Mouse (Mus musculus) heart, embryonic 11.5 days (tissue): ENCODE data around the gene Mlf2. TPM values are rescaled to one million over a fixed set of nuclear protein-coding genes. Genes with fewer than 3 reads are reported as not detected.

Experiments used
- ATAC-seq: fragments of 200-750 bp; cut with Nextera tagmentation; replicated peaks from 2 replicates; pipeline ENCODE4 v1.8.0; 2017; ENCODE audit warnings: moderate library complexity; ENCODE audit not compliant: insufficient number of reproducible peaks, low FRiP score, low TSS enrichment
- H3K27ac ChIP-seq: fragments of 300-500 bp; sonication (generic); 2 replicates; pipeline ENCODE4 v1.5.1; 2014; ENCODE audit warnings: mild to moderate bottlenecking, low read depth, low read length
- H3K27me3 ChIP-seq: fragments of 300-500 bp; sonication (generic); 2 replicates; pipeline ENCODE4 v1.6.1; 2014; ENCODE audit warnings: mild to moderate bottlenecking, low read length, mixed read lengths; ENCODE audit not compliant: control insufficient read depth, insufficient read depth
- H3K36me3 ChIP-seq: fragments of 300-500 bp; sonication (generic); 2 replicates; pipeline ENCODE4 v1.6.1; 2014; ENCODE audit warnings: mild to moderate bottlenecking, low read length, moderate library complexity, mixed read lengths; ENCODE audit not compliant: control insufficient read depth, insufficient read depth
- H3K4me1 ChIP-seq: fragments of 300-500 bp; sonication (generic); 2 replicates; pipeline ENCODE4 v1.6.1; 2014; ENCODE audit warnings: low read length; ENCODE audit not compliant: control insufficient read depth, insufficient read depth
- H3K4me2 ChIP-seq: fragments of 300-500 bp; sonication (generic); 2 replicates; pipeline ENCODE4 v1.6.1; 2014; ENCODE audit warnings: mild to moderate bottlenecking, moderate library complexity
- H3K4me3 ChIP-seq: fragments of 300-500 bp; sonication (generic); 2 replicates; pipeline ENCODE4 v1.5.1; 2014; ENCODE audit warnings: low read depth, low read length
- H3K9ac ChIP-seq: fragments of 300-500 bp; sonication (generic); 2 replicates; pipeline ENCODE4 v1.6.1; 2014; ENCODE audit warnings: mild to moderate bottlenecking, low read depth, low read length, moderate library complexity
- H3K9me3 ChIP-seq: fragments of 300-500 bp; sonication (generic); replicated peaks from 2 replicates; pipeline ENCODE4 v1.6.1; 2016; ENCODE audit warnings: low read length; ENCODE audit not compliant: control insufficient read depth
- WGBS: fragments of 180-500 bp; shearing (Covaris S2); extraction: QIAGEN DNeasy Blood & Tissue Kit; methylation state at CpG from one replicate; pipeline ENCODE4 v1.1.7; 2014; ENCODE audit not compliant: insufficient replicate concordance; 5-methylcytosine and 5-hydroxymethylcytosine counted together
- polyA plus RNA-seq: library from polyadenylated mRNA; unstranded; fragments of >200 nt; fragmentation: Nextera tagmentation; extraction: Ambion mirVana; gene quantifications from 2 replicates; pipeline ENCODE4 v1.2.1, GENCODE M21; 2014

Mlf2 gene
- polyA plus RNA-seq, 1 experiment from 2014 or later = 326 TPM

GRCm38 (mm10) chr6:124904991-124905860 is 26.0 kb upstream of the Mlf2 start:
- peak overlapping the region; percentile 53 for H3K4me3 ChIP-seq
- H3K27me3 ChIP-seq = peaks cover 19% of the 10 kb centered on the region
- 34% methylated on average over 13 of the region's 16 CpGs for WGBS
- no peak for ATAC-seq
- H3K9me3 ChIP-seq = no peaks in the 10 kb centered on the region
- peak overlapping the region; percentile 97 for H3K27ac ChIP-seq
- H3K4me1 ChIP-seq = peaks cover 20% of the 10 kb centered on the region
- peak overlapping the region; percentile 75 for H3K4me2 ChIP-seq
- H3K36me3 ChIP-seq = no peaks in the 10 kb centered on the region
- peak overlapping the region; percentile 77 for H3K9ac ChIP-seq

- no peak for ATAC-seq
- WGBS = 67% methylated on average over 1 of the region's 1 CpGs
- Histone ChIP-seq H3K4me2 (no peak overlapping the region), H3K27me3 (peaks cover 25% of the 10 kb centered on the region), H3K27ac (no peak overlapping the region), H3K9ac (no peak overlapping the region), H3K9me3 (no peaks in the 10 kb centered on the region), H3K4me3 (no peak overlapping the region), H3K4me1 (peaks cover 28% of the 10 kb centered on the region), H3K36me3 (no peaks in the 10 kb centered on the region)
Measured at GRCm38 (mm10) chr6:124907767-124908166, 23.4 kb upstream of the Mlf2 start.

DNA sequence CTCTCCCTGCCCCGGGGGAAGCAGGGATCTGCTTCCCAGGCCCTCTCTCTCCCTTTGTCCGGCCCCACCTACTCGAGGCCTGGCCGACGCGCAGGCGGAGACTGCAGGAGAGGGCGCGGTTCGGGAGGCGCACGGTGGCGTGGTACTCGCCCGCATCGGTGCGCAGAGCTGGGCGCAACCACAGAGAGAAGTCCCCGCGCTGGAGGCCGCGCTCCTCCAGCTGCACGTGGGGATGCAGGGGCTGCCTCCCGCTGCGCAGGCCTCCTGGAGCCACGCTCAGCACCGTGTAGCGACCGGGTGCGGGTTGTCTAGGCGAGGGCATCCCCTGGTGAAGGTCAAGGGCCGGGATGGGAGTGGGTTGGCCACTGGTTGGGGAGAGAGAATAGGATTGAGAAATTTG is 21.2 kb upstream of the Mlf2 start:
- 3% methylated on average over 32 of the region's 32 CpGs for WGBS
- Histone ChIP-seq H3K27me3 (peaks cover 25% of the 10 kb centered on the region), H3K4me2 (peak overlapping the region; percentile 56), H3K4me1 (peaks cover 26% of the 10 kb centered on the region), H3K9me3 (no peaks in the 10 kb centered on the region), H3K27ac (no peak overlapping the region), H3K36me3 (peaks cover 14% of the 10 kb centered on the region), H3K9ac (peak overlapping the region; percentile 54; the same call in 1 of the 2 replicates), H3K4me3 (peak overlapping the region; percentile 20)
- no peak for ATAC-seq

DNA sequence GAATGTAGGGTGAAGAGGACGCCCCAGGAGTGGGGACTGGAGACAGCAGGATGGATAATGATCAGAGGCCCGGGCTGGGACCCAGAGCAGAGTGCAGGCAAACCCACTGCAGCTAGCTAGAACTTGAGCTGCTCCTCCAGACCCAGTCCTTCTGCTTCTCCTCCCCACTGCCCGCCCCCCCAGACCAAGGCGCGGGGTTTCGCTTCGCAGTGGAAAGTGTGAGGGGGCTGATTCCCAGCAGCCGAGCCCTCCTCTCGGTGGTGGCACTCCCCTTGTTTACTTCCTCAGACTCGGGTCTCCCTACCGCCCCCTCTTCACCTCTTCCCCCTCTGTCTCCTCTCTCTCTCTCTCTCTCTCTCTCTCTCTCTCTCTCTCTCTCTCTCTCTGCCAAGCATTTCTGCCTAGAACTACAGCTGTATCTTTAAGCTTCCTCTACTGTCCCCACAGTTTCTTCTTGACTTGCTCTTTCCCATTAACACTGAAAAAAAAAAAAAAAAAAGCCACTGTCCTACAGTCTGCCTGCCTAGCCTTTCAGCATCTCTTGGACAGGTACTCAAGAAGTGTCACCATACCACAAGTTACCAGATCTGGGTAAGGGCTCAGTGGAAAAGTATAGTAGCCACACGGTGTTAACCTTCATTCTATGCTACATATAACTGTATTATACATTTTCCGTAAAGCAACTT is 19.5 kb upstream of the Mlf2 start, which contains the start of gene Lag3:
Lag3 (minus strand) TSS at position 173 of the 686 bp plus-strand sequence.
- no peak for ATAC-seq
- Histone ChIP-seq H3K4me3 (peak within 1 kb of the TSS; percentile 10; the same call in 1 of the 2 replicates), H3K27me3 (peaks cover 25% of the 10 kb centered on the region), H3K9me3 (no peaks in the 10 kb centered on the region), H3K36me3 (peaks cover 14% of the 10 kb centered on the region), H3K4me2 (peak within 1 kb of the TSS; percentile 44), H3K9ac (0 out of 2 replicates have a peak within 1 kb of the TSS, but pooled peaks have one; percentile 34), H3K27ac (no peak within 1 kb of the TSS; the same call in 1 of the 2 replicates), H3K4me1 (peaks cover 33% of the 10 kb centered on the region)
- 29% methylated on average over 5 of the region's 13 CpGs for WGBS

DNA sequence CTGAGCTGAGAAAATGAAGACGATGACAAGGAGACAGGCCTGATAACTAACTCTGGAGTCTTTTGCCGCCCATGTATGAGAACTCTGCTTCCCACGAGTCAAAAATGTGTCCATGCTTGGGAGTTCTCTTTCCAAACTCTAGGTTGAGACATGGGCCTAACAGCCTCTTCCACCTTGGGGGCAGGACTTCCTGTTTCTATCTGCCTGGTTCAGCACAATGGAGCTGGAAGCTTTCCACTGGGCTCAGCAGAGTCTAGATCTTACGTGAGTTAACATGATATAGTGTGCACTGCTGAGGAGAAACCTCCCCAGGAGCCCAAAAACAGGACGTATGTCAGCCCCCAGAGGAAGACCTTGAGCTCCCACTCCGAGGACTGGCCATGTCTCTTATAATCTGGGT is 18.0 kb upstream of the Mlf2 start:
- H3K4me2 ChIP-seq = no peak overlapping the region
- H3K9ac ChIP-seq = no peak overlapping the region; the same call in 1 of the 2 replicates
- no peak for ATAC-seq
- peaks cover 35% of the 10 kb centered on the region for H3K4me1 ChIP-seq
- H3K27me3 ChIP-seq = peaks cover 24% of the 10 kb centered on the region
- no peak overlapping the region for H3K27ac ChIP-seq
- H3K36me3 ChIP-seq = peaks cover 14% of the 10 kb centered on the region
- 64% methylated on average over 6 of the region's 6 CpGs for WGBS
- no peak overlapping the region for H3K4me3 ChIP-seq
- no peaks in the 10 kb centered on the region for H3K9me3 ChIP-seq

GRCm38 (mm10) chr6:124913721-124914285 is 17.4 kb upstream of the Mlf2 start:
- no peak overlapping the region for H3K9ac ChIP-seq
- WGBS = 76% methylated on average over 14 of the region's 14 CpGs

DNA sequence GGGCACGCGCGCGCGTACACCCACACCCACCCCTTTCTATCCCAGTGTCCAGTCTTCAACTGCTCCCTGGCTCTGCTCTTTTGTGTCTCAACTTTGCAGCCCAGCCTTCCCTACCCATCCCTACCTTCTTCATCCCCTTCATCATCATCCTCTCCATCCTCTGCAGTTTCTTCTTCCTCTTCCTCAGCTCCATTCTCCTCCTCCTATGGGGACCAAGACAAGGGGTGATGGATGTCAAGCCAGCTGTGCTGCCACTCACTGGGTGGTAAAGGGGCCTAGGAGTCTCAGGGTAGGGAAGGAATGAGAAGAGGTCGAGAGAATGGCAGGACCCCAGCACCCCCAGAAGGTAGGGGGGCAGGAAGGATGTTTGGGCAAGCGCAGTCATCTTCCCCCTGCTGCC is 16.7 kb upstream of the Mlf2 start:
- Histone ChIP-seq H3K4me1 (peaks cover 47% of the 10 kb centered on the region), H3K9ac (0 out of 2 replicates have a peak overlapping the region, but pooled peaks have one; percentile 16), H3K4me3 (no peak overlapping the region), H3K27me3 (peaks cover 13% of the 10 kb centered on the region), H3K9me3 (no peaks in the 10 kb centered on the region), H3K4me2 (peak overlapping the region; percentile 90; the same call in 1 of the 2 replicates), H3K36me3 (peaks cover 14% of the 10 kb centered on the region), H3K27ac (no peak overlapping the region)
- 83% methylated on average over 7 of the region's 7 CpGs for WGBS
- no peak for ATAC-seq

More at GRCm38 (mm10) chr6:124913721-124914285, 17.4 kb upstream of the Mlf2 start:
- Histone ChIP-seq H3K4me3 (no peak overlapping the region), H3K4me1 (peaks cover 41% of the 10 kb centered on the region), H3K9me3 (no peaks in the 10 kb centered on the region), H3K27ac (no peak overlapping the region), H3K27me3 (peaks cover 20% of the 10 kb centered on the region), H3K36me3 (peaks cover 14% of the 10 kb centered on the region), H3K4me2 (no peak overlapping the region)
- ATAC-seq = no peak

DNA sequence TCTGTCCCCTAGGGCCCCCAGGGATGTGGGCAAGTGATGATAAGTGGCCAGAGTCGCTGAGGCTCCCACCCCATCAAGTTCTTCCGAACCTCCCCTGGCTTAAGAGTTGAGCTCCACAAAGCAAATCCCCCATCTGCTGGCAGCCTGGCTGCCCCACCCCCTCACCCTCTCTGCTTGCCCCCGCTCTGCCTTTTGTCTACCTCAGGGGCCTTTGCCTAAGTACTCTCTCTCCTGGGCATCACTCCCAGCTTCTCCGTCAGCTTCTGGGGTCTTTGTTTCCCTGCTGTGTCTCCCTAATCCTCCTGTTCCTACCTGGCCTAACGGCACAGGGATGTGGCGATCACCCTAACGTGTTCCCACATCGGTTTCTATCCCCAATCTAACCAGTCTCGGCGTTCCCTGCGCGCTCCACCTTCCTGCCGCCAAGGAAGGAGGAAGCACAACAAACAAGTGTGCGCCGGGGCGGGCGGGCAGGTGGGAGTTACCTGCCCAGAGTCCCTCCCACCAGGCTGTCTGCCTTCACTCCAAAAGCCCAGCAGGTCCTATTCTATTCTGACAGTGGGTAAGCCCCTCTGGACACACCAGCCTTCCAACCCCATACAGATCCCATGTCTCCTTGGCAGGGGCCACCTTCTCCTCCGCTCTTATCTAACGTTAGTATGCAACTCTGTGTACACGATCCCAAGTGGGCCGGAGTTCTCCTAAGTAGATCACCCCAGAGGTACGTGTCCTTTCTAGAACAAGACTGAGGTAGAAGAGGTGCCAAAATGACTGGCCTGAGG is 15.8 kb upstream of the Mlf2 start:
- no peak for ATAC-seq
- Histone ChIP-seq H3K4me2 (peak overlapping the region; percentile 90), H3K27ac (no peak overlapping the region), H3K27me3 (peaks cover 4% of the 10 kb centered on the region), H3K4me3 (peak overlapping the region; percentile 80), H3K36me3 (peaks cover 14% of the 10 kb centered on the region), H3K9ac (peak overlapping the region; percentile 59), H3K4me1 (peaks cover 41% of the 10 kb centered on the region), H3K9me3 (no peaks in the 10 kb centered on the region)
- 14% methylated on average over 22 of the region's 22 CpGs for WGBS
